Mouse (Mus musculus): ENCODE measurements around the gene Tab3. TPM values are rescaled to one million over a fixed set of nuclear protein-coding genes. Genes with fewer than 3 reads are reported as not detected.

The Tab3 gene
- polyA plus RNA-seq, 1 experiment from 2014 or later, result 3.9 TPM

- ATAC-seq (ENCODE audit: low read depth), result no peak
- no peak overlapping the region for H3K4me2 ChIP-seq (ENCODE audit: low read depth, low read length)
- H3K27ac ChIP-seq (ENCODE audit: low read length), result no peak overlapping the region
- H3K9ac ChIP-seq (ENCODE audit: low read length), result no peak overlapping the region
- no peaks in the 10 kb centered on the region for H3K36me3 ChIP-seq (ENCODE audit: control insufficient read depth, insufficient read depth, low read length)
- no peak overlapping the region for H3K4me3 ChIP-seq (ENCODE audit: low read length)
- H3K4me1 ChIP-seq (replicated peaks; ENCODE audit: control insufficient read depth, insufficient read depth, low read length), result no peaks in the 10 kb centered on the region
- no peaks in the 10 kb centered on the region for H3K27me3 ChIP-seq (ENCODE audit: control insufficient read depth, insufficient read depth, low read depth, low read length)
- H3K9me3 ChIP-seq (ENCODE audit: control insufficient read depth, low read length), result no peaks in the 10 kb centered on the region
Observed at GRCm38 (mm10) chrX:85585575-85585974, 11.8 kb downstream of the Tab3 start.

- 87% methylated on average over 2 of the region's 2 CpGs for WGBS
- no peaks in the 10 kb centered on the region; the same call in 1 of the 2 replicates for H3K36me3 ChIP-seq (ENCODE audit: control insufficient read depth, insufficient read depth, low read length)
- H3K9ac ChIP-seq (ENCODE audit: low read length), result no peak overlapping the region
- H3K27ac ChIP-seq (ENCODE audit: low read length), result no peak overlapping the region
- H3K27me3 ChIP-seq (ENCODE audit: control insufficient read depth, insufficient read depth, low read depth, low read length), result no peaks in the 10 kb centered on the region
- no peaks in the 10 kb centered on the region for H3K9me3 ChIP-seq (ENCODE audit: control insufficient read depth, low read length)
- H3K4me2 ChIP-seq (ENCODE audit: low read depth, low read length), result no peak overlapping the region
- no peaks in the 10 kb centered on the region for H3K4me1 ChIP-seq (replicated peaks; ENCODE audit: control insufficient read depth, insufficient read depth, low read length)
- ATAC-seq (ENCODE audit: low read depth), result no peak
- H3K4me3 ChIP-seq (ENCODE audit: low read length), result no peak overlapping the region
Observed at GRCm38 (mm10) chrX:85614701-85615100, 40.9 kb downstream of the Tab3 start.

- Histone ChIP-seq H3K4me1 (replicated peaks; ENCODE audit: control insufficient read depth, insufficient read depth, low read length) (no peaks in the 10 kb centered on the region), H3K9me3 (ENCODE audit: control insufficient read depth, low read length) (no peaks in the 10 kb centered on the region), H3K4me3 (ENCODE audit: low read length) (no peak overlapping the region), H3K9ac (ENCODE audit: low read length) (no peak overlapping the region), H3K27me3 (ENCODE audit: control insufficient read depth, insufficient read depth, low read depth, low read length) (no peaks in the 10 kb centered on the region), H3K27ac (ENCODE audit: low read length) (no peak overlapping the region), H3K4me2 (ENCODE audit: low read depth, low read length) (no peak overlapping the region), H3K36me3 (ENCODE audit: control insufficient read depth, insufficient read depth, low read length) (no peaks in the 10 kb centered on the region)
- WGBS, result 29% methylated on average over 8 of the region's 8 CpGs
- ATAC-seq (ENCODE audit: low read depth), result no peak
Observed at GRCm38 (mm10) chrX:85646204-85646777, 72.5 kb downstream of the Tab3 start.

- no peak overlapping the region for H3K27ac ChIP-seq (ENCODE audit: low read length)
Observed at GRCm38 (mm10) chrX:85676808-85677207, 103.0 kb downstream of the Tab3 start.

GRCm38 (mm10) chrX:85682125-85682524 is 108.3 kb downstream of the Tab3 start:
- 46% methylated on average over 1 of the region's 1 CpGs for WGBS
- H3K4me2 ChIP-seq (ENCODE audit: low read depth, low read length), result no peak overlapping the region
- no peaks in the 10 kb centered on the region for H3K4me1 ChIP-seq (replicated peaks; ENCODE audit: control insufficient read depth, insufficient read depth, low read length)
- no peaks in the 10 kb centered on the region for H3K27me3 ChIP-seq (ENCODE audit: control insufficient read depth, insufficient read depth, low read depth, low read length)
- no peak overlapping the region for H3K9ac ChIP-seq (ENCODE audit: low read length)
- no peak for ATAC-seq (ENCODE audit: low read depth)
- no peaks in the 10 kb centered on the region for H3K9me3 ChIP-seq (ENCODE audit: control insufficient read depth, low read length)
- H3K27ac ChIP-seq (ENCODE audit: low read length), result no peak overlapping the region
- no peak overlapping the region for H3K4me3 ChIP-seq (ENCODE audit: low read length)
- H3K36me3 ChIP-seq (ENCODE audit: control insufficient read depth, insufficient read depth, low read length), result no peaks in the 10 kb centered on the region

More at GRCm38 (mm10) chrX:85676808-85677207, 103.0 kb downstream of the Tab3 start:
- H3K36me3 ChIP-seq (ENCODE audit: control insufficient read depth, insufficient read depth, low read length), result no peaks in the 10 kb centered on the region
- 12% methylated on average over 7 of the region's 7 CpGs for WGBS
- no peak overlapping the region for H3K9ac ChIP-seq (ENCODE audit: low read length)
- no peaks in the 10 kb centered on the region for H3K4me1 ChIP-seq (replicated peaks; ENCODE audit: control insufficient read depth, insufficient read depth, low read length)
- no peak; the same call in 1 of the 2 replicates for ATAC-seq (ENCODE audit: low read depth)
- H3K9me3 ChIP-seq (ENCODE audit: control insufficient read depth, low read length), result no peaks in the 10 kb centered on the region
- H3K4me3 ChIP-seq (ENCODE audit: low read length), result no peak overlapping the region
- no peak overlapping the region for H3K4me2 ChIP-seq (ENCODE audit: low read depth, low read length)
- H3K27me3 ChIP-seq (ENCODE audit: control insufficient read depth, insufficient read depth, low read depth, low read length), result no peaks in the 10 kb centered on the region

- no peak overlapping the region for H3K4me2 ChIP-seq (ENCODE audit: low read depth, low read length)
- H3K27ac ChIP-seq (ENCODE audit: low read length), result no peak overlapping the region
- no peaks in the 10 kb centered on the region for H3K36me3 ChIP-seq (ENCODE audit: control insufficient read depth, insufficient read depth, low read length)
- H3K4me1 ChIP-seq (replicated peaks; ENCODE audit: control insufficient read depth, insufficient read depth, low read length), result no peaks in the 10 kb centered on the region
- no peaks in the 10 kb centered on the region for H3K9me3 ChIP-seq (ENCODE audit: control insufficient read depth, low read length)
- no peak overlapping the region for H3K9ac ChIP-seq (ENCODE audit: low read length)
- no peaks in the 10 kb centered on the region for H3K27me3 ChIP-seq (ENCODE audit: control insufficient read depth, insufficient read depth, low read depth, low read length)
- WGBS, result 57% methylated on average over 2 of the region's 2 CpGs
- no peak for ATAC-seq (ENCODE audit: low read depth)
- H3K4me3 ChIP-seq (ENCODE audit: low read length), result no peak overlapping the region
Observed at GRCm38 (mm10) chrX:85683723-85684122, 109.9 kb downstream of the Tab3 start.

Small RNA genes lying within 50 kb of the gene (microRNA-seq; reads per million reads assigned to microRNA genes)
- gene Gm44378, result not detected

Other genes starting within 250 kb of the Tab3 start
- 15.8 and 16.9 TPM in 2 replicates for gene Gk, start 202.8 kb downstream of the Tab3 start, polyA plus RNA-seq (2015; fragmentation: Nextera tagmentation; extraction: Ambion mirVana)